Mouse (Mus musculus): ENCODE measurements around the gene Exosc9.
"Not testable (repeated sequence)": the region's sequence is repeated elsewhere in the genome, so short reads cannot be mapped to it uniquely, and the experiment has no call there.

Exosc9 gene

GRCm38 (mm10) chr3:36551851-36552384 lies 488 bp upstream of the Exosc9 start:
- no peak for DNase-seq (ENCODE audit: low read depth)

- no peak for DNase-seq (ENCODE audit: low read depth)
Observed at GRCm38 (mm10) chr3:36557601-36558000, 5.2 kb downstream of the Exosc9 start.

- DNase-seq (ENCODE audit: low read depth) = no peak
Observed at GRCm38 (mm10) chr3:36559606-36560005, 7.2 kb downstream of the Exosc9 start.

- no peak for DNase-seq (ENCODE audit: low read depth)
Observed at GRCm38 (mm10) chr3:36563666-36564065, 11.3 kb downstream of the Exosc9 start.

- DNase-seq (ENCODE audit: low read depth) = no peak
Observed at GRCm38 (mm10) chr3:36569836-36570235, 17.4 kb downstream of the Exosc9 start.

GRCm38 (mm10) chr3:36571361-36571826 lies 19.0 kb downstream of the Exosc9 start:
- DNase-seq (ENCODE audit: low read depth) = no peak

- peak; percentile 97 for DNase-seq (ENCODE audit: low read depth)
Observed at GRCm38 (mm10) chr3:36571827-36572378, 19.5 kb downstream of the Exosc9 start, which contains the start of gene Ccna2. Gene Ccna2 (minus strand): TSS chr3:36572150.

GRCm38 (mm10) chr3:36598811-36599210 lies 46.4 kb downstream of the Exosc9 start:
- DNase-seq (ENCODE audit: low read depth) = no peak

- DNase-seq (ENCODE audit: low read depth) = not testable (repeated sequence)
Observed at GRCm38 (mm10) chr3:36599773-36600172, 47.4 kb downstream of the Exosc9 start.

- no peak for DNase-seq (ENCODE audit: low read depth)
Observed at GRCm38 (mm10) chr3:36605894-36606783, 53.7 kb downstream of the Exosc9 start.

- no peak for DNase-seq (ENCODE audit: low read depth)
Observed at GRCm38 (mm10) chr3:36612687-36613086, 60.3 kb downstream of the Exosc9 start.

- DNase-seq (ENCODE audit: low read depth) = peak; percentile 70
Observed at GRCm38 (mm10) chr3:36613202-36613907, 60.9 kb downstream of the Exosc9 start, which contains the start of gene Bbs7. Gene Bbs7 (minus strand): TSS chr3:36613477.

GRCm38 (mm10) chr3:36613908-36614255 lies 61.5 kb downstream of the Exosc9 start:
- DNase-seq (ENCODE audit: low read depth) = no peak
